Comparison of ENCODE assay signal across 10 mouse cellular contexts in genomic region chr4:146460685-146461084, GRCm38 (mm10). TPM values are rescaled to one million over a fixed set of nuclear protein-coding genes. Genes with fewer than 3 reads are reported as not detected.
A peak's percentile ranks its signal among the peaks of the same experiment; 100 is the strongest.
DNase-seq lines count a peak whose midpoint lies in the region; ATAC-seq and TF ChIP-seq lines count a peak whose summit lies in the region.
"Not testable (repeated sequence)": the region's sequence is repeated elsewhere in the genome, so short reads cannot be mapped to it uniquely, and the experiment has no call there.
"Had no signal": no experiment of that assay in that cellular context is flagged by ENCODE, and none has a peak within 500 bp of the region (broad histone marks: within the 10 kb centered on the region; RNA-seq: fewer than 3 reads in every experiment).

No protein-coding gene starts in this region.

- not testable (repeated sequence) for H3K4me2 ChIP-seq in embryonic facial prominence, embryonic 15.5 days (replicated peaks); hindbrain, embryonic 14.5 days (replicated peaks); kidney, embryonic 15.5 days; limb, embryonic 11.5 days (ENCODE audit: low read depth, severe bottlenecking); lung, postnatal 0 days (replicated peaks; ENCODE audit: low read depth, low read length); stomach, embryonic 14.5 days (replicated peaks; ENCODE audit: low read depth, low read length)

- TF ChIP-seq CTCF in lung, postnatal 0 days (IDR thresholded peaks at IDR 0.05), result not testable (repeated sequence)

- peaks cover 40% of the 10 kb centered on the region for H3K9me3 ChIP-seq in embryonic facial prominence, embryonic 15.5 days (replicated peaks)
- peaks cover 67% of the 10 kb centered on the region for H3K9me3 ChIP-seq in hindbrain, embryonic 14.5 days (ENCODE audit: control insufficient read depth, low read length)
- peaks cover 50% of the 10 kb centered on the region for H3K9me3 ChIP-seq in kidney, embryonic 15.5 days (replicated peaks)
- H3K9me3 ChIP-seq in limb, embryonic 11.5 days (ENCODE audit: control insufficient read depth, low read length), result peaks cover 21% of the 10 kb centered on the region
- peaks cover 21% of the 10 kb centered on the region for H3K9me3 ChIP-seq in lung, postnatal 0 days (ENCODE audit: low read length)
- peaks cover 38% of the 10 kb centered on the region for H3K9me3 ChIP-seq in stomach, embryonic 14.5 days (ENCODE audit: control insufficient read depth, low read depth, low read length)

- not testable (repeated sequence) for TF ChIP-seq EP300 in lung, postnatal 0 days (IDR thresholded peaks at IDR 0.05)

- H3K9ac ChIP-seq in embryonic facial prominence, embryonic 15.5 days; hindbrain, embryonic 14.5 days; kidney, embryonic 15.5 days; limb, embryonic 11.5 days (ENCODE audit: low read length); lung, postnatal 0 days (replicated peaks; ENCODE audit: low read depth); stomach, embryonic 14.5 days (replicated peaks; ENCODE audit: low read depth, low read length): not testable (repeated sequence)

- H3K27me3 ChIP-seq in embryonic facial prominence, embryonic 15.5 days; hindbrain, embryonic 14.5 days (ENCODE audit: control insufficient read depth, insufficient read depth, low read length); kidney, embryonic 15.5 days; limb, embryonic 11.5 days (ENCODE audit: control insufficient read depth, insufficient read depth, low read length); lung, postnatal 0 days (replicated peaks; ENCODE audit: insufficient read depth, low read length); stomach, embryonic 14.5 days (ENCODE audit: control insufficient read depth, insufficient read depth, low read length): not testable (repeated sequence)

- not testable (repeated sequence) for H3K27ac ChIP-seq in embryonic facial prominence, embryonic 15.5 days (replicated peaks); hindbrain, embryonic 14.5 days; kidney, embryonic 15.5 days; limb, embryonic 11.5 days (replicated peaks; ENCODE audit: low read depth, low read length); lung, postnatal 0 days (ENCODE audit: low read length); stomach, embryonic 14.5 days (ENCODE audit: low read length)

- H3K4me1 ChIP-seq in embryonic facial prominence, embryonic 15.5 days; hindbrain, embryonic 14.5 days (replicated peaks; ENCODE audit: control insufficient read depth, insufficient read depth, low read length); kidney, embryonic 15.5 days; limb, embryonic 11.5 days (ENCODE audit: control insufficient read depth, insufficient read depth, low read length); lung, postnatal 0 days (ENCODE audit: insufficient read depth, low read depth, low read length); stomach, embryonic 14.5 days (ENCODE audit: control insufficient read depth, insufficient read depth, low read length): not testable (repeated sequence)

- 75% methylated on average over 5 of the region's 5 CpGs for WGBS in embryonic facial prominence, embryonic 15.5 days
- WGBS in hindbrain, embryonic 14.5 days, result 81% methylated on average over 5 of the region's 5 CpGs
- WGBS in kidney, embryonic 15.5 days, result 83% methylated on average over 5 of the region's 5 CpGs
- 85% methylated on average over 5 of the region's 5 CpGs for WGBS in limb, embryonic 11.5 days
- 73% methylated on average over 5 of the region's 5 CpGs for WGBS in lung, postnatal 0 days
- WGBS in stomach, embryonic 14.5 days, result 80% methylated on average over 5 of the region's 5 CpGs

- H3K4me3 ChIP-seq in embryonic facial prominence, embryonic 15.5 days (replicated peaks); hindbrain, embryonic 14.5 days (replicated peaks; ENCODE audit: low read length); kidney, embryonic 15.5 days (replicated peaks); limb, embryonic 11.5 days (ENCODE audit: low read depth, low read length); lung, postnatal 0 days (ENCODE audit: low read depth, low read length); stomach, embryonic 14.5 days (ENCODE audit: low read depth, low read length): not testable (repeated sequence)

- not testable (repeated sequence) for H3K36me3 ChIP-seq in embryonic facial prominence, embryonic 15.5 days; hindbrain, embryonic 14.5 days (replicated peaks; ENCODE audit: control insufficient read depth, insufficient read depth); kidney, embryonic 15.5 days; limb, embryonic 11.5 days (ENCODE audit: control insufficient read depth, insufficient read depth, low read length); lung, postnatal 0 days (ENCODE audit: insufficient read depth, low read length); stomach, embryonic 14.5 days (ENCODE audit: control insufficient read depth, insufficient read depth, low read length)

- ATAC-seq in embryonic facial prominence, embryonic 15.5 days (ENCODE audit: insufficient number of reproducible peaks, low FRiP score, low TSS enrichment, low read depth), result 0 out of 2 replicates have a peak, but pooled peaks have one; percentile 12
- ATAC-seq in hindbrain, embryonic 14.5 days (ENCODE audit: low FRiP score), result 0 out of 2 replicates have a peak, but pooled peaks have one; percentile 15
- ATAC-seq in kidney, embryonic 15.5 days (replicated peaks; ENCODE audit: low FRiP score), result peak; percentile 41; the same call in 1 of the 2 replicates
- peak; percentile 5; the same call in 1 of the 2 replicates for ATAC-seq in limb, embryonic 11.5 days (ENCODE audit: insufficient number of reproducible peaks, low FRiP score, low TSS enrichment, low read depth)
- ATAC-seq in lung, postnatal 0 days, result 0 out of 2 replicates have a peak, but pooled peaks have one; percentile 16
- ATAC-seq in stomach, embryonic 14.5 days (ENCODE audit: insufficient number of reproducible peaks, insufficient read depth, low FRiP score, low read depth), result 0 out of 2 replicates have a peak, but pooled peaks have one; percentile 29

- peak; percentile 90 for DNase-seq in heart, adult 11 months
- not testable (repeated sequence) for DNase-seq in hindbrain, embryonic 14.5 days (ENCODE audit: low spot score); lung, postnatal 0 days (ENCODE audit: low spot score)
- DNase-seq in limb, embryonic 11.5 days (ENCODE audit: low spot score), result peak; percentile 19
- peak; percentile 10 for DNase-seq in neural tube, embryonic 10.5 days (ENCODE audit: extremely low spot score, low spot score)

RNA-seq across cellular contexts. Expression of gene Zfp992, which starts 11.9 kb away (rescaled TPM):
- polyA plus RNA-seq in embryonic facial prominence, embryonic 15.5 days (2015; fragmentation: Nextera tagmentation; extraction: Ambion mirVana), result 1.8 and 2.3 TPM in 2 replicates
- 3.7 and 3.8 TPM in 2 replicates for polyA plus RNA-seq in hindbrain, embryonic 14.5 days (2014; fragmentation: Nextera tagmentation; extraction: Ambion mirVana)
- polyA plus RNA-seq in kidney, embryonic 15.5 days (2015; fragmentation: Nextera tagmentation; extraction: Ambion mirVana), result 3.9 TPM in 2 replicates
- polyA plus RNA-seq in limb, embryonic 11.5 days (2014; fragmentation: Nextera tagmentation; extraction: Ambion mirVana), result 5.6 TPM in 2 replicates
- 0.84 and 1.1 TPM in 2 replicates for polyA plus RNA-seq in lung, postnatal 0 days (2015; fragmentation: Nextera tagmentation; extraction: Ambion mirVana)
- 4.3 and 5.1 TPM in 2 replicates for polyA plus RNA-seq in stomach, embryonic 14.5 days (2014; fragmentation: Nextera tagmentation; extraction: Ambion mirVana)

RNA-seq across cellular contexts. Expression of gene Zfp981, which starts 41.1 kb away (rescaled TPM):
- polyA plus RNA-seq in embryonic facial prominence, embryonic 15.5 days (2015; fragmentation: Nextera tagmentation; extraction: Ambion mirVana), result 0.05 TPM in 1 of 2 replicates, not detected in the other
- polyA plus RNA-seq in hindbrain, embryonic 14.5 days (2014; fragmentation: Nextera tagmentation; extraction: Ambion mirVana), result 0.14 and 0.19 TPM in 2 replicates
- polyA plus RNA-seq in kidney, embryonic 15.5 days (2015; fragmentation: Nextera tagmentation; extraction: Ambion mirVana), result 0.06 TPM in 1 of 2 replicates, not detected in the other
- polyA plus RNA-seq in limb, embryonic 11.5 days (2014; fragmentation: Nextera tagmentation; extraction: Ambion mirVana), result 0.05 TPM in 1 of 2 replicates, not detected in the other
- not detected in 2 replicates for polyA plus RNA-seq in lung, postnatal 0 days (2015; fragmentation: Nextera tagmentation; extraction: Ambion mirVana)
- 0.08 and 0.09 TPM in 2 replicates for polyA plus RNA-seq in stomach, embryonic 14.5 days (2014; fragmentation: Nextera tagmentation; extraction: Ambion mirVana)
- polyA plus RNA-seq: forebrain, embryonic 15.5 days; gonadal fat pad, adult 2 months had no signal
